Mouse (Mus musculus) lung, postnatal 10 days (tissue): ENCODE measurements at regions not wholly inside any gene's neighbourhood (a gene's known extent, or its start where the extent isn't known, plus 50 kb on each side); places are given as distances from the start of the nearest gene placed in this dataset.
"Not testable (repeated sequence)": the region's sequence is repeated elsewhere in the genome, so short reads cannot be mapped to it uniquely, and the experiment has no call there.

ENCODE experiments used
- DNase-seq: peaks from one replicate; pipeline ENCODE4 v3.0.0; 2021

- peak; percentile 36 for DNase-seq
These were observed 442.7 kb upstream of the Tbl1xr1 start for GRCm38 (mm10) chr3:21633600-21634221.

- DNase-seq = no peak
These were observed 441.7 kb upstream of the Tbl1xr1 start for GRCm38 (mm10) chr3:21634675-21635204.

GRCm38 (mm10) chr3:21638886-21639285 lies 437.6 kb upstream of the Tbl1xr1 start:
- DNase-seq = no peak

DNA sequence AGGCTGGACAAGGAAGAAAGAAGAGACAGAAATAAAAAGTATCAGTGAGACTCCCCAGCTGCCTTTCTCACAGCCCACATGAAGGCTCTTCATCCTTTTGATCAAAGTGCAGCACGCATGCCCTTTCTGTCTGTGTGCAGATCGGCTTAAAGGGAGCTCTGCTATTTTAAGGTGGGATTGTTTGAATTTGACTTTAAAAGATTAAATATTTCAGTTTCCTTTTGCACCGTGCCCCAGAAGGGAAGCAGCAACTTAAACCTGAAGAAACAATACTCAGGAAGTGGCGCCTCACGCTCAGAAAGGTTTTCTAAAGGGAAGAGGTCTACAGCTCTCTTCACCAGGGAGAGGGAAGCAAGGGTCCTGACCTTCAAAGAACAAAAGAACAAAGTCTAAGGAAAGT lies 436.9 kb upstream of the Tbl1xr1 start:
- no peak for DNase-seq

GRCm38 (mm10) chr3:21644086-21644485 lies 432.4 kb upstream of the Tbl1xr1 start:
- DNase-seq = no peak

GRCm38 (mm10) chr3:21645268-21645667 lies 431.2 kb upstream of the Tbl1xr1 start:
- no peak for DNase-seq

GRCm38 (mm10) chr3:21649885-21650469 lies 426.5 kb upstream of the Tbl1xr1 start:
- DNase-seq = no peak

DNA sequence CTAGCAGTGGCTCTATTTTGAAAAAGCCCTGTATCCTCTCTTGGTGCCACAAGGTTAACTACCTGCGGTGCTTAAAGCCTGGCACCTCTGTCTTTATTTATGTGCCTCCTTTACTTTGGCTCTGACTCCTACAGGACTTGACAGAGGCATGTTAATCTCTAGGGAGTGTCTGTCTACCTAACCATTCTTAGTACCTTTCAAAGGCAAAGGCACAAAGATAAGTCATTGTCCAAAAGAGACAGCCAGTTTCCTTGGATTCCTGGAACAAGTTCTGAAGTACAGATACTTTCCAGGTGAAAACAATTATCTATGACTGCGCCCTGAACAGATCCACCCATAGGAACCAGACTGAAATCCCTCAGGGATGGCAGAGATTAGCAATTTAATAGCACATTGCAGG lies 421.2 kb upstream of the Tbl1xr1 start:
- DNase-seq = no peak

DNA sequence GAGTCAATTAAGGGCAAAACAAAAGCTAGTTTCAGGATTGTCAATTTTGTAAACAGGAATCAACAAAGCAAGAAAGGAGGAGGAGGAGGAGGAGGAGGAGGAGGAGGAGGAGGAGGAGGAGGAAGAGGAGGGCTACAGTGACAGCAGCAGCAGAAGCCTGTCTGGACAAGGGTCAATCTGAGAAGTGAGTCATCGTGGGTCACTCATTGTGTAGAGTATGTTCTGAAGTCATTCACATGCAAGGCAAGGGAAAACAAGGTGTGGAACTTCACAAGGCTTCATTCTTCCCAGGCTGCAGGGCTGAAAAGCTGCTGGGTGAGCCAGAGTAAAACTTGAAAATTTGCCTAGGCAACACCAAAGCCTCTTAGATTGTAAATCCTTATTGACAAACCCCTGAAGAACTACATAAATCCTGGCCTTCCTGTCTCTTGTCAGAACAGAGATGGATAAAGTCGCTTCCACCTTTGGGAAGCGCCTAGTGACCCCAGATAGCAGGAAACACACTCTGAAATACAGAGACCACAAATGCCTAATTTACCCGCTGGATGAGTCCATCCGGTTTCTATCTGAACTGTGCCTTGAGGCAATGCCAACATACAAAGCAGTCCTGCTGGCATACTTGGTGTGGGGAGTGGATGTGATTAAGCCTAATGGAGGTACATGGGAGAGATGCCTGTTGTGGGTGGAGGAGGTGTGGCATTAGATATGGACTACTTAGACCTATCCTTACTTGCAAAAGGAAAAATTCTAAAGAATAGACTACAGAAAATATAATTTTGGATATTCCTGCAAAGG lies 408.9 kb upstream of the Tbl1xr1 start:
- no peak for DNase-seq

- no peak for DNase-seq
These were observed 404.6 kb upstream of the Tbl1xr1 start for GRCm38 (mm10) chr3:21671885-21672284.

DNA sequence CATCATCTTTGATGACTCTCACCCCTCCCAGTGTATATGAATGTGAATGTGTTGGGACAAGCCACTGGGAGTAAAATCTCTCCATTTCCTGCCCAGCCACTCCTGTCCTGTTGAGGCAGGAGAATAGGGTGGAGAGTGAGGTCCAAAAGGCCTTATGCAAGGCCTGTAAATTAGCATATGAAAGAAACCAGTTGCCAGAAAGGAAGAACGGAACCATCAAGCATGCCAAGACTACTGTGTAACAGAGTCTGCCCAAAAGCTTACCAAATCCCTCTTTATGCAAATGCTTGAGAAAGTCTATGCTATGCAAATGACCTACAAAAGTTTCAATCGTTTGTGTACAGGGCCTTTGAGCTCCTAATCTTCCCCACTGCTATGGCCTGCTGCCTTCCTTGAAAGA lies 404.0 kb upstream of the Tbl1xr1 start:
- no peak for DNase-seq

DNA sequence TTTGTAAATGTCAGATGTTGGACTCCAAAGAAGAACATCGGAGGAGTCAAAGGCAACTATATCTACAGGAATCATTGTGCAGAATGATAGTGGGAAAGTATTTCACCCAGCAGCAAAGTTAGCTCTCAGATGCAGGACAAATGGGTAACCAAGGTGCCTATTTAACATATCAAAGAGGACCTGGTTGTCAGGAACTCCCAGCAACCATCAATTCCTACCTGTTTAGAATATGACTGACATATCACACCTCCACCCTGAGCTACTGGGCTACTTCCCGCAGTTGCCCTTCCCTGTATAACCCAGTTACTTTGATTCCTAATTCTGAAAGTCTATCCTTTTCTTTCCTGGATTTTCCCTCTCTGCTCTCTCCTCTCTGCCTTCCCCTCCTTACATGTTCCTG lies 403.0 kb upstream of the Tbl1xr1 start:
- no peak for DNase-seq

- DNase-seq = no peak
These were observed 398.2 kb upstream of the Tbl1xr1 start for GRCm38 (mm10) chr3:21678265-21678664.

GRCm38 (mm10) chr3:21678734-21679133 lies 397.7 kb upstream of the Tbl1xr1 start:
- DNase-seq = no peak

DNA sequence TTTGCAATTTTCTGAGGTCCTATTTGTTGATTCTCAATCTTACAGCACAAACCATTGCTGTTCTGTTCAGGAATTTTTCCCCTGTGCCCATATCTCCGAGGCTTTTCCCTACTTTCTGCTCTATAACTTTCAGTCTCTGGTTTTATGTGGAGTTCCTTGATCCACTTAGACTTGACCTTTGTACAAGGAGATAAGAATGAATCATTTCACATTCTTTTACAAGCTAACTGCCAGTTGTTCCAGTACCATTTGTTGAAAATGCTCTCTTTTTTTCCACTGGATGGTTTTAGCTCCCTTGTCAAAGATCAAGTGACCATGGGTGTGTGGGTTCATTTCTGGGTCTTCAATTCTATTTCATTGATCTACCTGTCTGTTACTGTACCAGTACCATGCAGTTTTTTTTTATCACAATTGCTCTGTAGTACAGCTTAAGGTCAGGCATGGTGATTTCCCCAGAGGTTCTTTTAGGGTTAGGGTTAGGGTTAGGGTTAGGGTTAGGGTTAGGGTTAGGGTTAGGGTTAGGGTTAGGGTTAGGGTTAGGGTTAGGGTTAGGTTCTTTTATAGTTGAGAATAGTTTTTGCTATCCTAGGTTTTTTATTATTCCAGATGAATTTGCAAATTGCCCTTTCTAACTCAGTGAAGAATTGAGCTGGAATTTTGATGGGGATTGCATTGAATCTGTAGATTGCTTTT lies 378.3 kb upstream of the Tbl1xr1 start:
- not testable (repeated sequence) for DNase-seq

GRCm38 (mm10) chr3:21699526-21699925 lies 376.9 kb upstream of the Tbl1xr1 start:
- DNase-seq = no peak

DNA sequence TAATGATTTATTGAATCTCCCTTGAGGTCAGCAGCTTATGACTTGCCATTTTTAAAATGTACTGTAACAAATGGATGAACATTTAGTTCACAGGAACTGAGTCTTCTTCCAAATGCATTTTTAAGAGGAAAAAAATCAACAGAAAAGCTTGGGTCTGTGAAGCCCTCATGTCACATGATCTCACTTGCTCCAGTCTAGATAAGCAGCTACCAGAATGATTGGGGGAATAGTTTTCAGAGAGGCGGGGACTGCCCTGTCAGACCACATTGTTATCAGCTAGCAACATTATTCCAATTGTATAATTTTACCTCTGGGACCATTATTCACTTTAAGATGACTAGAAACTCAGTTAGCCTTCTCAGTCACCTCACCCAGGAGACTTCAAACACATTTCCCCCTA lies 376.1 kb upstream of the Tbl1xr1 start:
- no peak for DNase-seq

- no peak for DNase-seq
These were observed 349.5 kb upstream of the Tbl1xr1 start for GRCm38 (mm10) chr3:21726747-21727505.

GRCm38 (mm10) chr3:21728019-21728418 lies 348.4 kb upstream of the Tbl1xr1 start:
- DNase-seq = no peak

DNA sequence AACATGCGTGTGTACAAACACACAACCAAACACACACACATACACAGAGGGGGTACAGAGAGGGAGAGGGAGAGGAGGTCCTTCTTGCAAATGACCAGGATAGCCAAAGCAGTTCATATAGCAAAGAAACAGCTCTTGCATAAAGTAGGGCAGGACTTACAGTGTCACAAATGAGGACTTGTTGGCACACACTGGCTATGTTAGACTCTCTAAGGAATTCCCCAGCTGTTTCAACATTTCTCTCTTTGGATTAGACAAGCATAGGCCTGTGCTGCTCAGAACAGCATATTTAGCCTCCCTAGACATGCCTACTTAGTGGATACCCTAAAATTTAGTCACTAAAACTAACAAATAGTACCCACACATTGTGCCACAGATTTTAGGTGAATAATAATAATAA lies 347.1 kb upstream of the Tbl1xr1 start:
- DNase-seq = peak; percentile 2

- not testable (repeated sequence) for DNase-seq
These were observed 340.8 kb upstream of the Tbl1xr1 start for GRCm38 (mm10) chr3:21735688-21736087.

GRCm38 (mm10) chr3:21739720-21740119 lies 336.7 kb upstream of the Tbl1xr1 start:
- DNase-seq = no peak

GRCm38 (mm10) chr3:21744107-21744506 lies 332.3 kb upstream of the Tbl1xr1 start:
- DNase-seq = no peak
